Comparison of ENCODE assay signal across 8 mouse cellular contexts in genomic region chr10:117363106-117363505, GRCm38 (mm10). TPM values are rescaled to one million over a fixed set of nuclear protein-coding genes. Genes with fewer than 3 reads are reported as not detected.
DNase-seq lines count a peak whose midpoint lies in the region; ATAC-seq and TF ChIP-seq lines count a peak whose summit lies in the region.

No protein-coding gene starts in this region.

- no peaks in the 10 kb centered on the region for H3K4me1 ChIP-seq in kidney, embryonic 14.5 days (ENCODE audit: control insufficient read depth, insufficient read depth, low read length)
- peaks cover 6% of the 10 kb centered on the region for H3K4me1 ChIP-seq in E14TG2a.4 (replicated peaks; ENCODE audit: low read depth, low read length)
- no peaks in the 10 kb centered on the region for H3K4me1 ChIP-seq in limb, embryonic 11.5 days (ENCODE audit: control insufficient read depth, insufficient read depth, low read length)

- no peaks in the 10 kb centered on the region for H3K9me3 ChIP-seq in kidney, embryonic 14.5 days (ENCODE audit: control insufficient read depth, low read length)
- H3K9me3 ChIP-seq in E14TG2a.4 (ENCODE audit: low read length) = no peaks in the 10 kb centered on the region
- H3K9me3 ChIP-seq in limb, embryonic 11.5 days (ENCODE audit: control insufficient read depth, low read length) = no peaks in the 10 kb centered on the region

- no peak overlapping the region for H3K27ac ChIP-seq in kidney, embryonic 14.5 days (ENCODE audit: low read depth, low read length)
- no peak overlapping the region for H3K27ac ChIP-seq in limb, embryonic 11.5 days (replicated peaks; ENCODE audit: low read depth, low read length)

- DNase-seq in kidney, adult 8-10 months = peak; percentile 22 to 41
- peak; percentile 68 for DNase-seq in brain, adult 2 months (ENCODE audit: low read depth, low spot score)
- DNase-seq in forelimb bud, embryonic 11.5 days (ENCODE audit: low read depth, low spot score) = peak; percentile 59
- DNase-seq in limb, embryonic 11.5 days (ENCODE audit: low spot score) = peak; percentile 73
- DNase-seq in right cerebral cortex, postnatal 14 days = peak; percentile 46
- peak; percentile 41 to 64 for DNase-seq in urinary bladder, postnatal 4 days (ENCODE audit: low spot score in 2 of 2)

- no peaks in the 10 kb centered on the region for H3K27me3 ChIP-seq in kidney, embryonic 14.5 days (ENCODE audit: control insufficient read depth, insufficient read depth, low read length)
- H3K27me3 ChIP-seq in E14TG2a.4 (ENCODE audit: insufficient read depth, low read length) = no peaks in the 10 kb centered on the region
- no peaks in the 10 kb centered on the region for H3K27me3 ChIP-seq in limb, embryonic 11.5 days (ENCODE audit: control insufficient read depth, insufficient read depth, low read length)

- no peak for ATAC-seq in kidney, embryonic 14.5 days (ENCODE audit: low FRiP score, low TSS enrichment)
- no peak for ATAC-seq in limb, embryonic 11.5 days (ENCODE audit: insufficient number of reproducible peaks, low FRiP score, low TSS enrichment, low read depth)

- TF ChIP-seq CTCF in E14TG2a.4 (conservative IDR thresholded peaks at IDR 0.05; ENCODE audit: low read length) = peak; percentile 86

- H3K4me2 ChIP-seq in kidney, embryonic 14.5 days (replicated peaks; ENCODE audit: low read depth, low read length) = no peak overlapping the region
- no peak overlapping the region for H3K4me2 ChIP-seq in limb, embryonic 11.5 days (ENCODE audit: low read depth, severe bottlenecking)

- H3K36me3 ChIP-seq in kidney, embryonic 14.5 days (ENCODE audit: control insufficient read depth, insufficient read depth, low read length) = peaks cover 84% of the 10 kb centered on the region
- H3K36me3 ChIP-seq in E14TG2a.4 (ENCODE audit: insufficient read depth, low read length) = peaks cover 96% of the 10 kb centered on the region
- H3K36me3 ChIP-seq in limb, embryonic 11.5 days (ENCODE audit: control insufficient read depth, insufficient read depth, low read length) = peaks cover 20% of the 10 kb centered on the region

- 44% methylated on average over 3 of the region's 3 CpGs for WGBS in kidney, embryonic 14.5 days
- WGBS in limb, embryonic 11.5 days = 54% methylated on average over 3 of the region's 3 CpGs

- no peak overlapping the region for H3K4me3 ChIP-seq in kidney, embryonic 14.5 days (ENCODE audit: low read length)
- no peak overlapping the region for H3K4me3 ChIP-seq in E14TG2a.4 (replicated peaks; ENCODE audit: low read length)
- no peak overlapping the region for H3K4me3 ChIP-seq in limb, embryonic 11.5 days (ENCODE audit: low read depth, low read length)

- H3K9ac ChIP-seq in kidney, embryonic 14.5 days (ENCODE audit: low read depth, low read length) = no peak overlapping the region
- H3K9ac ChIP-seq in limb, embryonic 11.5 days (ENCODE audit: low read length) = no peak overlapping the region

RNA-seq across cellular contexts. Expression of gene Cpsf6, which starts 16.7 kb away (rescaled TPM):
- 166 and 208 TPM in 2 replicates for polyA plus RNA-seq in kidney, embryonic 14.5 days (2014; fragmentation: Nextera tagmentation; extraction: Ambion mirVana)
- 225 and 251 TPM in 2 replicates for polyA plus RNA-seq in limb, embryonic 11.5 days (2014; fragmentation: Nextera tagmentation; extraction: Ambion mirVana)
